Mouse (Mus musculus) midbrain, embryonic 13.5 days (tissue): Measurements from ENCODE around the gene Zbtb20. TPM values are rescaled to one million over a fixed set of nuclear protein-coding genes. Genes with fewer than 3 reads are reported as not detected.
A peak's percentile ranks its signal among the peaks of the same experiment; 100 is the strongest.

Source experiments
- ATAC-seq: fragments of 200-750 bp; cut with Nextera tagmentation; 2 replicates; pipeline ENCODE4 v1.8.0; 2017; ENCODE audit warnings: mild to moderate bottlenecking, moderate TSS enrichment, moderate library complexity
- H3K27ac ChIP-seq: fragments of 300-500 bp; sonication (generic); 2 replicates; pipeline ENCODE4 v1.5.1; 2015; ENCODE audit warnings: inconsistent platforms, mild to moderate bottlenecking, moderate library complexity
- H3K27me3 ChIP-seq: fragments of 300-500 bp; sonication (generic); 2 replicates; pipeline ENCODE4 v1.6.1; 2015; ENCODE audit warnings: mild to moderate bottlenecking, inconsistent platforms
- H3K36me3 ChIP-seq: fragments of 300-500 bp; sonication (generic); 2 replicates; pipeline ENCODE4 v1.6.1; 2015; ENCODE audit warnings: mild to moderate bottlenecking, inconsistent platforms
- H3K4me1 ChIP-seq: fragments of 300-500 bp; sonication (generic); replicated peaks from 2 replicates; pipeline ENCODE4 v1.6.1; 2015; ENCODE audit warnings: inconsistent platforms
- H3K4me2 ChIP-seq: fragments of 300-500 bp; sonication (generic); replicated peaks from 2 replicates; pipeline ENCODE4 v1.6.1; 2015; ENCODE audit warnings: moderate library complexity, mild to moderate bottlenecking, inconsistent platforms
- H3K4me3 ChIP-seq: fragments of 300-500 bp; sonication (generic); replicated peaks from 2 replicates; pipeline ENCODE4 v1.5.1; 2015; ENCODE audit warnings: mild to moderate bottlenecking, inconsistent platforms
- H3K9ac ChIP-seq: fragments of 300-500 bp; sonication (generic); replicated peaks from 2 replicates; pipeline ENCODE4 v1.6.1; 2015; ENCODE audit warnings: mild to moderate bottlenecking, inconsistent platforms
- H3K9me3 ChIP-seq: fragments of 300-500 bp; sonication (generic); 2 replicates; pipeline ENCODE4 v1.6.1; 2016; ENCODE audit warnings: mild to moderate bottlenecking, inconsistent platforms
- WGBS: fragments of 180-500 bp; shearing (Covaris S2); methylation state at CpG from one replicate; pipeline ENCODE4 v1.1.7; 2015; 5-methylcytosine and 5-hydroxymethylcytosine counted together
- polyA plus RNA-seq: library from polyadenylated mRNA; unstranded; fragments of >200 nt; fragmentation: Nextera tagmentation; extraction: Ambion mirVana; gene quantifications from 2 replicates; pipeline ENCODE4 v1.2.1, GENCODE M21; 2015

Zbtb20 gene
- polyA plus RNA-seq, 1 experiment from 2014 or later, result 86.5 TPM

DNA sequence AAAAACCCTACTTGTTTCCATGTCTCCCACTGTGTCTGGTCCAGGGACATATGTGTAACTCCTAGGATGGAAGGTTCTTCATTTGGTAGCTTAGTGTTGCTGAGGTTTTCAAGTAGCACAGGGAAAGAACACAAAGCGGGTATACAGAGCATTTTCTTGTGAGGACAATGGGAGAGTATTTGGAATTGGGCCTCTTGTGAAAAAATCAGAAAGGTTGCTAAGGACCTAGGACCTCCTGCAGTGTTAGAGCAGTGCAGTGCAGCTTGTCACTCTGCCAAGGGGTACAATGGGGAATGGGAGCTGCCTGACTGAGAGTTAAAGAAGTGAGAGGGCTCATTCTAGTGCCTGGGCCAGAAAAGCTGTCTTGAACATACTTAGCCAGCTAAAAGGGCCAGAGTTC lies 410.6 kb downstream of the Zbtb20 start:
- Histone ChIP-seq H3K4me2 (no peak overlapping the region), H3K27ac (peak overlapping the region; percentile 33), H3K9ac (no peak overlapping the region), H3K9me3 (no peaks in the 10 kb centered on the region), H3K36me3 (no peaks in the 10 kb centered on the region), H3K27me3 (no peaks in the 10 kb centered on the region), H3K4me1 (peaks cover 12% of the 10 kb centered on the region), H3K4me3 (no peak overlapping the region)
- ATAC-seq, result peak; percentile 95
- 18% methylated on average over 1 of the region's 1 CpGs for WGBS

DNA sequence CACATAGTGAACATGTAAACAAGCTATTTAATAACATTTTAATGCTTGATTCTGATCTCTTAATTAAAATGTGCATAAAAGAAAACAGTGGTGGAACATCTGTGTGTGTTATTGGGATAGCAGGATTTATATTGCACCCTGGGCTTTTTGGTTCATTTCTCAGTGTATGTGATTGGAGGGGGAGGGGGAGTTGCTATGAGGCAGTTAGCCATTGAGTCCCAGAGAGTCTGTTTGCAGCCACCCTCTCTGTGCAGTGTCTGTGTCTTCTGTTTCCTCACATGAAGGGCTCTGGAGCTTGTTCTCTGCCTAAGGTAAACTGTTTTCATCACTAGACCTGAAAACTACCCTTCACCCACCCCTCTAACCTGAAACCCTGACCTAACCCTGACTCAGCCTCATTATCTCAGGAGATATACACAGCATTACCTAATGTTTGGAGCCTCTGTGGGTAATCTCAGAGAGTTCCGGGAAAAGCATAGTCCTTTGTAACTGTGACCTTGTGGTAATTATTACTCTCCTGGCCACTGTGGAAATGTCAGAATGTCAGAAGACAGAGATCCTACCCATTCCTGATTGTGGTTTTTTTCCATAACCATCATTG lies 411.2 kb downstream of the Zbtb20 start:
- peak; percentile 62 for ATAC-seq
- Histone ChIP-seq H3K27ac (peak overlapping the region; percentile 65), H3K4me2 (no peak overlapping the region), H3K9ac (no peak overlapping the region), H3K36me3 (no peaks in the 10 kb centered on the region), H3K4me1 (peaks cover 12% of the 10 kb centered on the region), H3K27me3 (no peaks in the 10 kb centered on the region), H3K4me3 (no peak overlapping the region), H3K9me3 (no peaks in the 10 kb centered on the region)
- WGBS, result 44% methylated on average over 1 of the region's 1 CpGs

DNA sequence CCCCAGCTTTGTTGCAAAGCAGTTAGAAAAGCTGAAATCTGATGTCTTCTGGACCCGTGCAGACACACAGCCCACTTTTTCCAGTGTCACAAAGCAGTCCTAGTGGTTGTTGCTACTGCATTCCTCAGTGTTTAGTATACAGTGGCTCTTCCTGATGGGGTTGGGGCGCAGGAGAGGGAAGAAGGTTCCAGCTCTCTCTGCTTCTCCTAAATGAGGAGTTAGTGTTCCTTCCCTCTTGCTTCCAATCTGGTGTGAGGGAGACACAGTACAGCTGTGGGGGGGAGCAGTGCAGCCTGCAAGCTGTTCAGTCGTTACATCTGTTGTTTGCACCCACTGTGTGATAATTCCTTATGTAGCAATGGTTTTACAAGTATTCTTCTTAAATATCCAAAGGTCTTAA lies 415.7 kb downstream of the Zbtb20 start:
- no peak for ATAC-seq
- WGBS, result 86% methylated on average over 3 of the region's 3 CpGs

DNA sequence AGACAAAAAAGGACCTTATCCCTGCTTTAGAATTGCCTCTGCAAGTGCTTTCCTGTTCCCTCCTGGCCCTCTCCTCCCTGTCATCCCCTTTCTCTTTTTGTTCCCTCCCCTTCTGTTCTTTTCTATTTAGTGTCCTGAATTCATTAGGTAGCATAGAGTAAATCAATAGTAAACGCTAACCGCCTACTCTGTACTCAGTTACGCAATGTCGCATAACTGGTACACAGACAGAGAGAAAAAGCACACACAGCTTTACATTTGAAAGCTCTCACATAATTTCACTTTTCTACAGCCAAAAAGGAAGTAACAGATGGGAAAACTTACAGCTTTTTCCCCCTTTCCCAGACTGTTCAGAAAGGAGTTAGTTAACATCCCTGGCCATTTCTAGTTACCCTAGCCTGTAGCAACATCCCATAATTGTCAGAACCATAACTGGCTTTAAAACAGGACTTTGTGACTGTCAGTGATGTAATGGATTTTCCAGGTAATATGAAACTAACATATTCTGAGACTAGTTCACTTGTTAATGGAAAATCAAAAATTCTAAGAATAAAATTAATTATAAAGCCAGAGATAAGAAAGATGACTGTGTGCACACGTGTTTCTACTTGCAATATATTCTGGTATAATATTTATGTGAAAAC lies 422.4 kb downstream of the Zbtb20 start:
- 53% methylated on average over 5 of the region's 5 CpGs for WGBS
- Histone ChIP-seq H3K27ac (no peak overlapping the region), H3K4me3 (no peak overlapping the region), H3K36me3 (no peaks in the 10 kb centered on the region), H3K9me3 (no peaks in the 10 kb centered on the region), H3K4me1 (peaks cover 11% of the 10 kb centered on the region), H3K27me3 (no peaks in the 10 kb centered on the region), H3K4me2 (no peak overlapping the region), H3K9ac (no peak overlapping the region)
- no peak for ATAC-seq

More for the DNA sequence above, 415.7 kb downstream of the Zbtb20 start:
- no peaks in the 10 kb centered on the region for H3K36me3 ChIP-seq
- H3K9me3 ChIP-seq, result no peaks in the 10 kb centered on the region
- no peak overlapping the region for H3K27ac ChIP-seq
- H3K4me2 ChIP-seq, result no peak overlapping the region
- H3K9ac ChIP-seq, result no peak overlapping the region
- H3K4me3 ChIP-seq, result no peak overlapping the region
- H3K27me3 ChIP-seq, result no peaks in the 10 kb centered on the region
- H3K4me1 ChIP-seq, result peaks cover 8% of the 10 kb centered on the region

DNA sequence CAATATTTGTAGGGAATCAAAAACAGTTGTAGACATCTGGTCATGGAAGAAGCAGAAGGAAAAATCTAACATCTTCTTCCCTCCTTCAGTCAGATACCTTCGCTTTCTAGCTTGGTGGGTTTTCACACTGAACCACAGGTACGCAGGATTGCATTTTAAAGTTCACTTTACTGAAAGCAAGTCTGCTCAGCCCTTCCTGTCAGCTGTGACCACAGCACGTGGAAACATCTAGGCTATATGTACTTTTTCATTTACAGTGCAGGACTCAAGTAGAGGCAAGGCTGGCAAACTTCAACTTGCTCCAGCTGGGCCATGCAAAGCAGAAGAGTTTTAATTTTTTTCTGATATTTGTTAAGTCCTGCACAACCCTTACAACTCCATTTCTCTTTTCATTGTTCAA lies 424.7 kb downstream of the Zbtb20 start:
- no peaks in the 10 kb centered on the region for H3K9me3 ChIP-seq
- H3K27me3 ChIP-seq, result no peaks in the 10 kb centered on the region
- no peak overlapping the region for H3K4me3 ChIP-seq
- H3K9ac ChIP-seq, result no peak overlapping the region
- no peak for ATAC-seq
- no peaks in the 10 kb centered on the region for H3K36me3 ChIP-seq
- H3K27ac ChIP-seq, result no peak overlapping the region
- 94% methylated on average over 3 of the region's 3 CpGs for WGBS
- H3K4me2 ChIP-seq, result no peak overlapping the region
- H3K4me1 ChIP-seq, result peaks cover 11% of the 10 kb centered on the region

DNA sequence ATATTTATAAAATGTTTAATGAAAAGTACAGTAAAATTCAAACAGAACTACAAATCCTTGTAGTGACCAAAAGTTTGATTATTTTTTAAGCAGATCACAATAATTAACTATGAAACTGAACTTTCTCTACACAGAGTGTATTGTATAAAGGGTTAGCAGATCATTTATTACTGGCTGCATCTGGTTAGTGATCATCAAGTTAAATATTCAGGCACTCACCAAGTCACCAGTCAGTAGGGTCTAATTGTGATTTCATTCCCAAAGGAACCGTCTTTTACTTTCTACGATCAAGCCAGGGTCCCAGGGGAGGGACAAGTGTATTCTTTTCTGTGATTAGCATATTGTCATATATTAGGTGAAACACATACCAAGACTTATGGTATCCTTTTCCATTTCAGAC lies 426.5 kb downstream of the Zbtb20 start:
- Histone ChIP-seq H3K9me3 (no peaks in the 10 kb centered on the region), H3K27ac (no peak overlapping the region), H3K9ac (no peak overlapping the region), H3K36me3 (no peaks in the 10 kb centered on the region), H3K4me1 (peaks cover 11% of the 10 kb centered on the region), H3K27me3 (no peaks in the 10 kb centered on the region), H3K4me2 (no peak overlapping the region), H3K4me3 (no peak overlapping the region)
- no peak for ATAC-seq
- 57% methylated on average over 2 of the region's 2 CpGs for WGBS

DNA sequence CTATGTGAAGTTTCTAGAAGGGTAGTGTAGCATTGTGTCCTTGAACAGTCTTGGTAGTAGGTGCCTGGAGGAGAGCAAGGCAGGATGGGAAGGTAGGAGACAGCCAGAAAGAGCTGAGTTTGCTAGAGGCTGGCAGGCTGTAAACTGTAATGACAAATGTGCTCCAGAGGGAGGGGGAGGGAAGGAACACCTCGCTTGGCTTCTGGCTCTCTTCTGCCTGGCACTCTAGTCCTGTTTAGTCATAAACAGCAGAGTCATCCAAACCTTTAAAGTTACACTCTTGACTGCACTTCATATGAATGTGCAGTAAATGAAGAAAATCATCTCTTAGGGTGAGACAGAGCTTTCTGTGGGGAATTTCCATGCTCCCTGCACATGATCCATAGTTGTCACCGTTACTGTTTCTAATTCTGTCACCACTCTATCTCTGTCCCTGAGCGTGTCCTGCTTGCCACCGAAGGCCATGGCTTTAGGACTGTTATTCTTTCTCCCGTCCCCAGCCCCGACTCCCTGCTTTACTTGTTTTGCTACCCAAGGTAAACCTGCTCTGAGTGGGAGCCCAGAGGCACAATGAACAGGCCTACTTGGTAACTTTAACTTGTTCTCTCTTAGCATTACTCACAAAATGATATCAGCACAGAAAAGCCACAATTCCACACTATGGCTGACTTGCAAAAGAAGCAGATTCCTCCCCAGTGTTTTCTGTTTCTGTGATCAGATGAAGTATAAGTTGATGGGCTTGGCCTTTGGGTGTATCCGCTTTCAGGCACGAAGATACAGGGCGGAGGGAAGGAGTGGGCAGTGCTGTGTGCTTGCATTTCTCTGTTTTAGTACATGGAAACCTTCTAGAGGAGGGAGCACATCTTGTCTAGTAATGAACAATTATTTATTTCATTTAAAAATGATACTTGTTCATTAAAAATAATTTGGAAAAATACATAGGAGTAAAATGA lies 427.8 kb downstream of the Zbtb20 start:
- Histone ChIP-seq H3K27ac (no peak overlapping the region), H3K36me3 (no peaks in the 10 kb centered on the region), H3K4me1 (0 out of 2 replicates have a peak, but pooled peaks cover 8% of the 10 kb centered on the region), H3K9ac (no peak overlapping the region), H3K4me2 (no peak overlapping the region), H3K9me3 (no peaks in the 10 kb centered on the region), H3K4me3 (no peak overlapping the region), H3K27me3 (no peaks in the 10 kb centered on the region)
- WGBS, result 73% methylated on average over 9 of the region's 9 CpGs
- no peak for ATAC-seq

DNA sequence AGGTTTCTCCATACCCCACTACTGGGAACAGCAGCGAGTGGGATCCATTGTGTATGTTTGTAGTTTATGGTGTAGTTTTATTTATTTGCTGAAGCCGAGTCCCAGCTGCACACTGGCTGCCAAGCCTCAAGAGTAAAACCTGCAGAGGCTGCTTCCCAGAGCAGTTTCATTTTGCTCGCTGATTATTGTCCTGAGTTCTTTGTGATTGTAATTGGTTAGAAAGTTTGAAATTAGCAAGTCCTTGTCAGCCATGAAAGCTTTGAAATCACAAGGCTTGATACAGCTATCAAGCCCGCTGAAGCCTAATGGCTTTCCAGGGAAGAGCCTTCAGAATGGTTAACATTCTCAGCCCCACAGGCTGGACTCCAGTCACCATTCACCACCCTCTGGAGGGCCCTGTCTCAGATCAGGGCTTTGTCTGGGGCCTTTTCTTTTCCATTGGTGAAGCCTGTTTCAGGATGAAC lies 434.3 kb downstream of the Zbtb20 start:
- peak; percentile 94 for ATAC-seq
- H3K27me3 ChIP-seq, result no peaks in the 10 kb centered on the region
- H3K9me3 ChIP-seq, result no peaks in the 10 kb centered on the region
- no peak overlapping the region for H3K4me2 ChIP-seq
- no peak overlapping the region for H3K9ac ChIP-seq
- peak overlapping the region; percentile 75 for H3K27ac ChIP-seq
- H3K36me3 ChIP-seq, result no peaks in the 10 kb centered on the region
- peaks cover 24% of the 10 kb centered on the region for H3K4me1 ChIP-seq
- H3K4me3 ChIP-seq, result no peak overlapping the region
- WGBS, result 3% methylated on average over 4 of the region's 4 CpGs

DNA sequence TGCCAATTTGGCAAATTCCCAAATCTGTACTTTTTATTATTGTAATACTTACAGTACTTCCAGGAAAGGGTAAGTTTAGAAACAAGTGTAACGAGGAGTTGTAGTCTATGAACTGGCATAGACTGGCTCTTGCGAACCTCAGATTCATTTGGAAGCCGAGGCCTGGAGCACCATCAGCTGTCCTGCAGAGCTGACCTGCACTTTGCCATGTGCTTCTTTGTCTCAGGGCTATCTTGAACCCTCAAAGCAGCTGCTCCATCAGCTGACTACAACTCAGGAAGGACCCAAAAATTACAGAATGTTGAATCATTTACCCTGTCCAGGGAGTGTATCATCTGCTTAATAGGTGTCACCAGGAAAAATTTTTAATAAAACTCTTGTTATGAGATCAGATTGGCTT lies 448.3 kb downstream of the Zbtb20 start:
- H3K9me3 ChIP-seq, result no peaks in the 10 kb centered on the region
- H3K27me3 ChIP-seq, result no peaks in the 10 kb centered on the region
- H3K4me3 ChIP-seq, result no peak overlapping the region
- no peak overlapping the region for H3K9ac ChIP-seq
- 90% methylated on average over 3 of the region's 3 CpGs for whole genome bisulfite sequencing
- H3K36me3 ChIP-seq, result no peaks in the 10 kb centered on the region
- no peaks in the 10 kb centered on the region for H3K4me1 ChIP-seq
- H3K4me2 ChIP-seq, result no peak overlapping the region
- no peak overlapping the region for H3K27ac ChIP-seq
- no peak for ATAC-seq

DNA sequence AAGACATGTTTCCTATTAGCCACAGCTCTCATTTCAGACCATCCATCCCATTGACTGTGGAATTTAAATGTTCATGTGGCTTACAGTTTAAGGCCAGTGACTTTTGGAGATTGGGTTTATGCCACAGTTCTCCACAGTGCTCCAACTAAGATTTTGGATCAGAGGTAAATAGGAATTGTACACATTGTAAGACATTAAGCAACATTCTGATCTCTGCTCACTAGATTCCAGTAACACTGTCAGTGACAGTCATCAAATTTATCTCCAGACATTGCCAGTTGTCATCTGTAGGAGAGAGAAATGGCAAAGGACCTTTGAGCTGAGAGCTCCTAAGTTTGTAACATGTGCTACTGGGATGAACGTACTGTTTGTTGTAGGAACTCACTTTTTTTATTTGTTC lies 452.5 kb downstream of the Zbtb20 start:
- Histone ChIP-seq H3K36me3 (no peaks in the 10 kb centered on the region), H3K27ac (no peak overlapping the region), H3K27me3 (no peaks in the 10 kb centered on the region), H3K4me2 (no peak overlapping the region), H3K9ac (no peak overlapping the region), H3K9me3 (no peaks in the 10 kb centered on the region), H3K4me1 (no peaks in the 10 kb centered on the region), H3K4me3 (no peak overlapping the region)
- 93% methylated on average over 1 of the region's 1 CpGs for WGBS
- no peak for ATAC-seq

DNA sequence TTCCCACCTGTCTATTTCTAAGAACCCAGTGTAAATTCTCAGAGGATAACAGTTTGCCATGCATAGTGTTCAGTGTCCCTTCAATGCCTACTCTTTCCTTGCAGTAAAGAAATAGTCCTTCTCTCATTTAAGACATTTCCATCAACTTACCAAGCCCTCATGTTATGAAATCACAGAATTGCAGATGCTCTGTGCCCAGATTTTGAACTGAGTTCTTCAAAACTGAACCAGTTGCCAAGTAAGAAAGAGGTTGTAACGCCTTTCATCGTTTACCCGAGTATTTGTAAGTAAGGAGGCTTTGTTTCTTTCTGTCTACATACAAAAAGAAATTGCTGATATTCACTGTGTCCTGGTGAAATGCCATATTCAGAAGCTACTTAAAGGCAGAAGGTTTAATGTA lies 454.5 kb downstream of the Zbtb20 start:
- no peak overlapping the region for H3K9ac ChIP-seq
- H3K4me3 ChIP-seq, result no peak overlapping the region
- no peaks in the 10 kb centered on the region for H3K27me3 ChIP-seq
- H3K4me1 ChIP-seq, result peaks cover 9% of the 10 kb centered on the region; the same call in 1 of the 2 replicates
- no peaks in the 10 kb centered on the region for H3K36me3 ChIP-seq
- no peak overlapping the region for H3K27ac ChIP-seq
- 90% methylated on average over 3 of the region's 3 CpGs for WGBS
- H3K4me2 ChIP-seq, result no peak overlapping the region
- ATAC-seq, result no peak
- H3K9me3 ChIP-seq, result no peaks in the 10 kb centered on the region

DNA sequence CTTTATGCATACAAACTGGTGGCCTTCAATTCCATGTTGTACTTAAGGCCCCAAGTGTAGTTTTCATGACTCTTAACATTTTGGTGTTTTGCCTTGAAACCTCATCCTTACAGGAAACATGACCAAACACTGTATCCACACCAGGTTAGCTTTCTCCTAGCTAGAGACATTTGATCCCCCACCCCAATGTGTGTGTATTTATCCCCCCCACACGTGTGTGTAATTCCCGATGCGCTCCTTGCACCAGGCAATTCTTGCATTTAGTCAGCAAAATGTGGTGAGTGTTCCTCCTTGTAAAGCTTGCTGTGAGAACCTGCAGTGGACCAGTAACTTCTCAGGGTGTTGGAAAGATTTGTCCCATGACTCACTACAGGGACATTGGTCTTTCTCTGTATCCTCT lies 455.8 kb downstream of the Zbtb20 start:
- H3K36me3 ChIP-seq, result no peaks in the 10 kb centered on the region
- no peak overlapping the region for H3K9ac ChIP-seq
- H3K4me1 ChIP-seq, result peaks cover 14% of the 10 kb centered on the region; the same call in 1 of the 2 replicates
- H3K27ac ChIP-seq, result no peak overlapping the region
- no peaks in the 10 kb centered on the region for H3K9me3 ChIP-seq
- no peak overlapping the region for H3K4me3 ChIP-seq
- WGBS, result 92% methylated on average over 3 of the region's 3 CpGs
- H3K27me3 ChIP-seq, result no peaks in the 10 kb centered on the region
- no peak overlapping the region for H3K4me2 ChIP-seq
- ATAC-seq, result no peak
